Mouse (Mus musculus): Measurements from ENCODE around the gene Lamc3. TPM values are rescaled to one million over a fixed set of nuclear protein-coding genes. Genes with fewer than 3 reads are reported as not detected.
"Not testable (repeated sequence)": the region's sequence is repeated elsewhere in the genome, so short reads cannot be mapped to it uniquely, and the experiment has no call there.

Gene Lamc3
- polyA plus RNA-seq, 1 experiment: not detected

GRCm38 (mm10) chr2:31906407-31906806, 19.3 kb downstream of the Lamc3 start:
- H3K4me1 ChIP-seq (ENCODE audit: control insufficient read depth): peaks cover 6% of the 10 kb centered on the region
- no peak overlapping the region for H3K4me3 ChIP-seq (replicated peaks)
- no peaks in the 10 kb centered on the region for H3K36me3 ChIP-seq (ENCODE audit: control insufficient read depth)
- TF ChIP-seq GATA1 (IDR thresholded peaks at IDR 0.05; ENCODE audit: low read length) (no peak), TAL1 (IDR thresholded peaks at IDR 0.05; ENCODE audit: low read length) (no peak)
- H3K9me3 ChIP-seq (ENCODE audit: control insufficient read depth, low read length): no peaks in the 10 kb centered on the region
- H3K27me3 ChIP-seq (ENCODE audit: control insufficient read depth): no peaks in the 10 kb centered on the region

DNA sequence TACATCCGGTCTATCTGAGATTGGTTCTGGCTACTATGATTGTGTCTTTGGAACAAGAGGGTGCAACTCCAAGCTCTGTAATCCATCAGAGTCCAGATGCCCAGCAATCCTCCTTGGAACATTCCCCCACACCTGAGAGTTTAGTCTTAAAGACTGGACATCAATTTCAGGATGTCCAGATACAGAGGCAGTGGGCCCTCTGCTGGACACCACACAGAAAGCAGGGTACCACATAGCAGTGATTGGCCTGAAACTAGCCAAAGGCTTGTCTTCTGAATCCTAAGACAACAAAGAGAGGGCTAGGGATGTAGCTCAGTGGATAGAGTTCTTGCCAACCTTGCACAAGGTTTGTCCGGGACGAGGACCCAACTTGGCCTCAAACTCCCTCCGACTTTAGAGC, 25.5 kb downstream of the Lamc3 start:
- H3K9me3 ChIP-seq (ENCODE audit: control insufficient read depth, low read length): no peaks in the 10 kb centered on the region
- H3K4me1 ChIP-seq (ENCODE audit: control insufficient read depth): no peaks in the 10 kb centered on the region
- TF ChIP-seq GATA1 (IDR thresholded peaks at IDR 0.05; ENCODE audit: low read length): no peak
- TF ChIP-seq TAL1 (IDR thresholded peaks at IDR 0.05; ENCODE audit: low read length): no peak
- no peaks in the 10 kb centered on the region for H3K27me3 ChIP-seq (ENCODE audit: control insufficient read depth)
- no peak overlapping the region for H3K4me3 ChIP-seq (replicated peaks)
- H3K36me3 ChIP-seq (ENCODE audit: control insufficient read depth): no peaks in the 10 kb centered on the region

- not testable (repeated sequence) for H3K36me3 ChIP-seq (ENCODE audit: control insufficient read depth); H3K4me1 ChIP-seq (ENCODE audit: control insufficient read depth); H3K4me3 ChIP-seq (replicated peaks); H3K9me3 ChIP-seq (ENCODE audit: control insufficient read depth, low read length); H3K27me3 ChIP-seq (ENCODE audit: control insufficient read depth)
Measured at GRCm38 (mm10) chr2:31914213-31914612, 27.1 kb downstream of the Lamc3 start.

DNA sequence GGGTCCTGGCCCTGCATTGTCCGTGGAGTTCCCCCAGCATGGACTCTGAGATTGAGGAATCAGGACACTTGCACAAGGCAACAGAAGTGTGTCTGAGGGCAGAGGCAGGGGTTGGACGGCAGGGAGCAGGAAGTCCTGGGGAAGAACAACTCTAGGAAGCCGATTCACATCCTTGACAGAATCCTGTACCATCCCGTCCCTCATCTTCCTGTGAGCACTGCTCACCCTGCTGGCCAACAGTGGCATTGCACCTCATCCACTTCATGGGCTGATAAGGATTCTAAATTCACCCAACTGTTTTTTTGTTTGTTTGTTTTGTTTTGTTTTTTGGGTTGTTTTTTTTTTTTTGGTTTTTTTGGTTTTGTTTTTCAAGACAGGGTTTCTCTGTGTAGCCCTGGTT, 28.0 kb downstream of the Lamc3 start:
- H3K9me3 ChIP-seq (ENCODE audit: control insufficient read depth, low read length): no peaks in the 10 kb centered on the region
- TF ChIP-seq TAL1 (IDR thresholded peaks at IDR 0.05; ENCODE audit: low read length) (no peak), GATA1 (IDR thresholded peaks at IDR 0.05; ENCODE audit: low read length) (no peak)
- no peak overlapping the region for H3K4me3 ChIP-seq (replicated peaks)
- H3K4me1 ChIP-seq (ENCODE audit: control insufficient read depth): no peaks in the 10 kb centered on the region
- H3K27me3 ChIP-seq (ENCODE audit: control insufficient read depth): peaks cover 2% of the 10 kb centered on the region
- no peaks in the 10 kb centered on the region for H3K36me3 ChIP-seq (ENCODE audit: control insufficient read depth)

- Histone ChIP-seq H3K4me3 (replicated peaks) (no peak overlapping the region), H3K4me1 (ENCODE audit: control insufficient read depth) (no peaks in the 10 kb centered on the region), H3K36me3 (ENCODE audit: control insufficient read depth) (no peaks in the 10 kb centered on the region), H3K27me3 (ENCODE audit: control insufficient read depth) (peaks cover 2% of the 10 kb centered on the region), H3K9me3 (ENCODE audit: control insufficient read depth, low read length) (no peaks in the 10 kb centered on the region)
- TF ChIP-seq TAL1 (IDR thresholded peaks at IDR 0.05; ENCODE audit: low read length) (no peak), GATA1 (IDR thresholded peaks at IDR 0.05; ENCODE audit: low read length) (no peak)
Measured at GRCm38 (mm10) chr2:31917636-31918035, 30.5 kb downstream of the Lamc3 start.

DNA sequence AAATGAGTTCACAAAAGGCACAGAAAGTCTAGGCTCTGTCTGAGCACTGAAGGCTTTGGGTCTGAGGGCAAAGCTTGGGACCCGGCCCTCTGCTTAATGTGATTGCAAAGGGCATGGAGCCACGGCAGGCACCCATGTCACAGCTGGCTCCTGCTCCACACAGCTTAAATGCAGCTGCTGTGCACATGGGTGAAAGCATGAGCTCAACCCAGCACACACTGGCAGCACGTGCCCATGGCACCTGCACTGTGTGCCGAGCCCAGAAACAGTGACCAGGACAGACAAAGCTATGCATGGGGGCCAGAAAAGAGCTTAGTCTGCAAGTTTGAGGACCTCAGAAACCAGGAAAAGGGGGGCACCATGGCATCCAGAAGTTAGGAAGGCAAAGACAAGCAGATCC, 36.6 kb downstream of the Lamc3 start:
- no peaks in the 10 kb centered on the region for H3K36me3 ChIP-seq (ENCODE audit: control insufficient read depth)
- H3K9me3 ChIP-seq (ENCODE audit: control insufficient read depth, low read length): no peaks in the 10 kb centered on the region
- no peak for TF ChIP-seq TAL1 (IDR thresholded peaks at IDR 0.05; ENCODE audit: low read length)
- no peak for TF ChIP-seq GATA1 (IDR thresholded peaks at IDR 0.05; ENCODE audit: low read length)
- H3K4me1 ChIP-seq (ENCODE audit: control insufficient read depth): no peaks in the 10 kb centered on the region
- H3K4me3 ChIP-seq (replicated peaks): no peak overlapping the region
- no peaks in the 10 kb centered on the region for H3K27me3 ChIP-seq (ENCODE audit: control insufficient read depth)

GRCm38 (mm10) chr2:31924811-31925210, 37.7 kb downstream of the Lamc3 start:
- Histone ChIP-seq H3K27me3 (ENCODE audit: control insufficient read depth) (no peaks in the 10 kb centered on the region), H3K4me3 (replicated peaks) (no peak overlapping the region)
- TF ChIP-seq GATA1 (IDR thresholded peaks at IDR 0.05; ENCODE audit: low read length) (no peak), TAL1 (IDR thresholded peaks at IDR 0.05; ENCODE audit: low read length) (no peak)

DNA sequence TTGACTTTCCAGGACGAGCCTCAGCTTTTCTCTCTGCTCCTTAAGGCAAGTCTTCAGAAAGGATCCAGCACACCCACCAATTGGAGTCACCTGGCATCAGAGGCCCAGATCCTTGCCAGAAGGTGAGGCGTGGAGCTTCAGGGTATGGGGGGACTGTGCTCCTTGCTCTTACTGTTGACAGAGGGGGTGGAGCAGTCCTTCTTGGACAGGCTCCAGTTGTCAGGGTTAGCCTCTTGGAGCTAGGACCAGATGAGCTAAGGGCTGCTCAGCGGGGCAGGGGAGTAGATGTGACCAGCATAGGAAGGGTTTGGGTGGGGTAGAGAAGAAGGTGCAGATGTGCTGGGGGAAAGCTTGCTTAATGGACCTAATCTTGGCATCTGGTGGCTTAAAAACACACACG, 38.8 kb downstream of the Lamc3 start:
- Histone ChIP-seq H3K9me3 (ENCODE audit: control insufficient read depth, low read length) (no peaks in the 10 kb centered on the region), H3K36me3 (ENCODE audit: control insufficient read depth) (no peaks in the 10 kb centered on the region), H3K4me1 (ENCODE audit: control insufficient read depth) (no peaks in the 10 kb centered on the region), H3K27me3 (ENCODE audit: control insufficient read depth) (no peaks in the 10 kb centered on the region), H3K4me3 (replicated peaks) (no peak overlapping the region)
- TF ChIP-seq TAL1 (IDR thresholded peaks at IDR 0.05; ENCODE audit: low read length) (no peak), GATA1 (IDR thresholded peaks at IDR 0.05; ENCODE audit: low read length) (no peak)

More at GRCm38 (mm10) chr2:31924811-31925210, 37.7 kb downstream of the Lamc3 start:
- Histone ChIP-seq H3K36me3 (ENCODE audit: control insufficient read depth) (no peaks in the 10 kb centered on the region), H3K4me1 (ENCODE audit: control insufficient read depth) (no peaks in the 10 kb centered on the region), H3K9me3 (ENCODE audit: control insufficient read depth, low read length) (no peaks in the 10 kb centered on the region)

DNA sequence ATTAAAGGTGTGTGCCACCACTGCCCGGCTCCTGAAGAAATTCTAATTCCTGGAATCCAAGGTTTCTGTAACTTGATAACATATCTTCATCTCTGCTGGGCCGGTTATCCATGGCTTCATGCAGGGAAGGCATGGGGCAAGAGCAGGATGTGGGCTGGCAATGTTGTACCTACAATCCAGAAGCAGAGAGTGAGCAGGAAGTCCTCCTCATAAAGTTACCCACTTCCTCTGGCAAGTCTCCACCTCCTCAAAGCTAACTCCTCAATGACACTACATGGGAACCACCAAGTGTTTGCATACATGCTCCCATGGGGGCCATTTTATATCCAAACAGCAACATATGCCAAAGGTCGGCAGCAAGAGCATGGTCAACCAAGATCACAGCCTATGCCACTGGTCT, 42.6 kb downstream of the Lamc3 start:
- Histone ChIP-seq H3K4me1 (ENCODE audit: control insufficient read depth) (no peaks in the 10 kb centered on the region), H3K9me3 (ENCODE audit: control insufficient read depth, low read length) (no peaks in the 10 kb centered on the region), H3K36me3 (ENCODE audit: control insufficient read depth) (no peaks in the 10 kb centered on the region), H3K4me3 (replicated peaks) (no peak overlapping the region), H3K27me3 (ENCODE audit: control insufficient read depth) (no peaks in the 10 kb centered on the region)
- TF ChIP-seq GATA1 (IDR thresholded peaks at IDR 0.05; ENCODE audit: low read length): no peak
- no peak for TF ChIP-seq TAL1 (IDR thresholded peaks at IDR 0.05; ENCODE audit: low read length)

DNA sequence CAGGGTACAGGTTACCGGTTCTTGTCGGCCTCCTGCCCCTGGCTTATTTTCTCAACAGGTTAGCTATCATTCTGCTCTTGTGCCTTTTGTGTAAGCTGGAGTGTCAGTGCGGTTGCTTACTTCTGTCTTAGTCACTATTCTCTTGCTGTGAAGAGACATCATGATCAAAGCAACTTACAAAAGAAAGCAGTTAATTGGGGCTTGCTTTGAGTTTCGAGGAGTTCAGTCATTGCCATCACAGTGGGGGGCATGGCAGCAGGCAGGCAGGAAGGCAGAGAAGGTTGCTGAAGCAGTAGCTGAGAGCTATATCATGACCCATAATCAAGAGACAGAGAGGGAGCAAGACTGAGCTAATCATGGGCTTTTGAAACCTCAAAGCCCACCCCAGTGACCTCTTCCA, 47.5 kb downstream of the Lamc3 start:
- H3K9me3 ChIP-seq (ENCODE audit: control insufficient read depth, low read length): no peaks in the 10 kb centered on the region
- H3K27me3 ChIP-seq (ENCODE audit: control insufficient read depth): no peaks in the 10 kb centered on the region
- no peaks in the 10 kb centered on the region for H3K4me1 ChIP-seq (ENCODE audit: control insufficient read depth)
- TF ChIP-seq TAL1 (IDR thresholded peaks at IDR 0.05; ENCODE audit: low read length): no peak
- TF ChIP-seq GATA1 (IDR thresholded peaks at IDR 0.05; ENCODE audit: low read length): no peak
- no peaks in the 10 kb centered on the region for H3K36me3 ChIP-seq (ENCODE audit: control insufficient read depth)
- no peak overlapping the region for H3K4me3 ChIP-seq (replicated peaks)

Measured in erythroblast, embryonic 14.5 days (primary cell).